Mouse (Mus musculus) urinary bladder, postnatal 25 days (tissue): Measurements from ENCODE around the gene Cacnb4.

ENCODE experiments used
- DNase-seq: peaks from one replicate; pipeline ENCODE4 v3.0.0; 2022; ENCODE audit warnings: low spot score

Gene Cacnb4

GRCm38 (mm10) chr2:52647255-52647998 is 29.2 kb downstream of the Cacnb4 start:
- DNase-seq: no peak

- no peak for DNase-seq
Measured at GRCm38 (mm10) chr2:52643657-52644056, 33.0 kb downstream of the Cacnb4 start.

- no peak for DNase-seq
Measured at GRCm38 (mm10) chr2:52639530-52639875, 37.1 kb downstream of the Cacnb4 start.

- DNase-seq: no peak
Measured at GRCm38 (mm10) chr2:52638857-52639529, 37.6 kb downstream of the Cacnb4 start.

GRCm38 (mm10) chr2:52638226-52638625 is 38.4 kb downstream of the Cacnb4 start:
- DNase-seq: no peak

GRCm38 (mm10) chr2:52636051-52636450 is 40.6 kb downstream of the Cacnb4 start:
- no peak for DNase-seq

- DNase-seq: no peak
Measured at GRCm38 (mm10) chr2:52635358-52635757, 41.3 kb downstream of the Cacnb4 start.

GRCm38 (mm10) chr2:52632880-52633279 is 43.8 kb downstream of the Cacnb4 start:
- DNase-seq: peak; percentile 65

GRCm38 (mm10) chr2:52628186-52628585 is 48.4 kb downstream of the Cacnb4 start:
- no peak for DNase-seq

- no peak for DNase-seq
Measured at GRCm38 (mm10) chr2:52626266-52626665, 50.4 kb downstream of the Cacnb4 start.

GRCm38 (mm10) chr2:52625731-52626130 is 50.9 kb downstream of the Cacnb4 start:
- DNase-seq: no peak

- DNase-seq: no peak
Measured at GRCm38 (mm10) chr2:52623921-52624404, 52.7 kb downstream of the Cacnb4 start.

- no peak for DNase-seq
Measured at GRCm38 (mm10) chr2:52623461-52623860, 53.2 kb downstream of the Cacnb4 start.

- DNase-seq: no peak
Measured at GRCm38 (mm10) chr2:52622616-52623015, 54.0 kb downstream of the Cacnb4 start.

- DNase-seq: no peak
Measured at GRCm38 (mm10) chr2:52619406-52619974, 57.1 kb downstream of the Cacnb4 start.

- DNase-seq: no peak
Measured at GRCm38 (mm10) chr2:52618804-52619203, 57.8 kb downstream of the Cacnb4 start.

GRCm38 (mm10) chr2:52615429-52615828 is 61.2 kb downstream of the Cacnb4 start:
- no peak for DNase-seq

- no peak for DNase-seq
Measured at GRCm38 (mm10) chr2:52613888-52614287, 62.7 kb downstream of the Cacnb4 start.

- no peak for DNase-seq
Measured at GRCm38 (mm10) chr2:52609486-52609885, 67.1 kb downstream of the Cacnb4 start.

GRCm38 (mm10) chr2:52607857-52608485 is 68.7 kb downstream of the Cacnb4 start:
- DNase-seq: no peak

GRCm38 (mm10) chr2:52606331-52606730 is 70.3 kb downstream of the Cacnb4 start:
- no peak for DNase-seq

- peak; percentile 69 for DNase-seq
Measured at GRCm38 (mm10) chr2:52605321-52605720, 71.3 kb downstream of the Cacnb4 start.

GRCm38 (mm10) chr2:52604651-52605020 is 72.0 kb downstream of the Cacnb4 start:
- DNase-seq: no peak
